Mouse (Mus musculus): ENCODE measurements around the gene Adad2.

The Adad2 gene

DNA sequence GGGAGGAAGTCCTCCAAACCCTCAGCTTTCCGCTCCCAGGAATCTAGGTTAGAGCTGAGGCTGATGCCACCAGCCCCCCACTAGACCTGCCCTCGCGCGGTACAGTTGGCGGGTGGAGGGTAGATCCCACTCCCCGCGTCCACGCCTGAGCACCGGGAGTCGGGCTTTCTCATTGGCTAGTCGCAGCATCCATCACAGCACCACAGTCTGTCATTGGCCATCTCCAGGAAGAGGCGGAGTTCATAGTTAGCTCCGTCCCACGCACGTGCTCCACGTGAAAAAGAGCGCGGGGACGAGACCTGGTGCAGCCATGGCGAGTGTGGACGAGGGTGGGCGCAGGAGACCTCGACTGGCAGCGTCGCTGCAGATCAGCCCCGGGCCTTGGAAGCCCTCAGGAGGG, at the start of gene Adad2:
Gene Adad2 (plus strand): TSS at position 277 of the 400 bp plus-strand sequence.
- DNase-seq = no peak

DNA sequence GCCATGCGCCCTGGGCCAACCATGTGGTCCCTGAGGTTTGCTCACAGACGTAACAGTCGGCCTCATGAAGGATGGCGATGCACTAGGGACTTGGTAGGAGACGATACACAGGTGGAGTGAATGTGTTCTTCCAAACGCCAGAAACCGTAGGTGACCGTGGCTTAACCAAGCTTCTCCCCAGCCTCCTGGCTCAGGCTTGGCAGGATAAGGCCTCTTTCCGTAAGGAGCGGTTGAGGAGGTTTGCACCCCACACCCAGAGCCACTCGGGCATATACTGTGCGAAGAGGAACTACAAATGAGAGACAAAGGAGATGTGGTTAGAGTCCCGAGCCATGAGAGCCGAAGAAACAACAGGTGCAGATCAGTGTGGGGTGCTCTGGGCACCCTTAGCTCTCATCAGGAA, 48.7 kb upstream of the Adad2 start:
- DNase-seq = no peak

DNA sequence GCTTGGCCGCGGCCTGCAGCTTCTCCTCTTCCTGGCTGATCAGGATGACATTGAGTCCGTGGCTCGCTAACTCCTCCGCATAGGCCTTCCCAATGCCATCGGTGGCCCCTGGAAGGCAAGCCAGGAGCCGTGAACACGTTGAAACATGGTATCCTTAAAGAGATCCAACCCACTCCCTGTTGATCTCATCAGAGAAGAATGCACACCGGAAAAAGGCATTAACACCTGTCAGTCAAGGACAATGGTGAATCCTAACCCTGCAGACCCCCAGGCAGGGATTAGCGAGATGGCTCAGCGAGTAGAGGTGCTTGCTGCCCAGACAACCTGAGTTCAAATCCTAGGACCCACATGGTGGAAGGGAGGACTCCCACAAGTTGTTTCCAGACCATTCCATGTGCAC, 46.2 kb upstream of the Adad2 start:
- DNase-seq = no peak

DNA sequence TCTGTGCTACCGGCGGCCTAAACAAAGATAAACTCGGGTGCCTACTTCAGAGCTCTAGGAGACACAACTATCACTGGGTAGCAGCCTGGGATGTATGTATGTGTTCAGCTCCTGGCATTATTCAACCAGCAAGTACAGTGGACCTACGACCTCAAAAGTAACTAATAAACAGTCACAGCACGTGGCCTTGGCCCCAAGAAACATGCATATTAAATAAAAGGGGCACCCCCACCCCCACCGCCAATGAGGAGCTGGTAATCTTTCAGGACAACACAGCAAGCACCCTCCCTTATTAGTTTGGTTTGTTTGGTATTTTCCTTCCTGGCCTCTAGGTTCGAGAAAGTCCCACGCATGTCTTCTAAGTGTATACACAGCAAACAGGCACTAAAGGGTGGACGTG, 44.3 kb upstream of the Adad2 start:
- DNase-seq = peak in 1 of 2 experiments; percentile 40

DNA sequence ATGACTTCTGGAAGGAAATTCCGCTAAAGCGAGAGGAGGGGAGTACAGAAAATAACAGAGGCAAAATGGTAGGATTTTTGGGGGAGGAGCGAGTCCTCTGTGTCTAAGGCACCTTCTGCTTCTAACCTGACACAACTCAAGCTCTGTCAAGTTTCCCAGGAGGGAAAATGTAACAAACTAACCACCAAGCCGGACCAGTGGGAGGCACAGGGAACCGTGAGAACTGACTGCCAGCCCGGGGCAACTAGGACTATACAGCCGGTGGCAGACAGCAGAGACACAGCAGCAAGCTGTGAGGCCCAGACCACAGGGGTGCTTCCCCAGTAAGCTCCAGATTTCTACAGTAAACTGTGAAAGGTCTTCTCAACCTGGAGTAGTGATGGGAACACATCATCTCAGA, 43.6 kb upstream of the Adad2 start:
- DNase-seq = no peak

DNA sequence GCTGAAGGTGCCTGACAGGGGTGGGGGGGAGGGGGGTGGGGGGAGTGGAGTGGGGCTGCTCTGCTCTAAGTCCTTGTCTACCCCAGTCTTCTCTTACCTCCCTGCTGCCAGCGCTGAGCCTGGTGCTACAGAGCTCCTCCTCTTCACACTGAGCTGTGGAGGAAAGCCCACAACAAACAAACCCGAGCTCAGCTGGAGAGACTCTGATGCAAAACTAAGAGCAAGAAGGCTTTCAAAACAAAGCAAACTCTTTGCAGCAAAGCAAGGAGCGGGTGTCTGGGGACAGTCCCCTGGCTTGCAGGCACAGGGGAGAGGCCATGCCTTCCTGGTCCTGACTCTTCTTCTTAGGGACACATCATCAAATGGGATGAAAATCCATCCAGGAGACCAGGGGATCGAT, 42.7 kb upstream of the Adad2 start:
- DNase-seq = no peak

DNA sequence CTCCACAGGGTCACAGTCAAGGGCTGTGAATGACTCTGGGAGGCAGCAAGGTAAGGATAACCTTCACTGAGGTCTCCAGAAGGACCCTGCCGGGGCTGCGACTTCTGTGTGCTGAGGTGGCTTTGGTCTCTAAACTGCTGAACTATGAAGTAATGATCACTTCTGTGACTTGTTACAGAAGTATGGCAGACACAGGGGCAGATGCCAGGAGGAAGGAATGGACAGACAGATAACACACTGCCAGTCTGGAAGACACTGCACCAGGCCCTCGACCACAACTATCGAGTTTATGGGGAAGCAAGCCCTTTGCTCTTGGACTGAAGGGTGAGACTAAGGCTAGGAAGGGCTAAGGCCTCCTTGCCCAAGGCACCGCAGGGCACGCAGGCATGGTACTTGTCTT, 41.4 kb upstream of the Adad2 start:
- no peak for DNase-seq

DNA sequence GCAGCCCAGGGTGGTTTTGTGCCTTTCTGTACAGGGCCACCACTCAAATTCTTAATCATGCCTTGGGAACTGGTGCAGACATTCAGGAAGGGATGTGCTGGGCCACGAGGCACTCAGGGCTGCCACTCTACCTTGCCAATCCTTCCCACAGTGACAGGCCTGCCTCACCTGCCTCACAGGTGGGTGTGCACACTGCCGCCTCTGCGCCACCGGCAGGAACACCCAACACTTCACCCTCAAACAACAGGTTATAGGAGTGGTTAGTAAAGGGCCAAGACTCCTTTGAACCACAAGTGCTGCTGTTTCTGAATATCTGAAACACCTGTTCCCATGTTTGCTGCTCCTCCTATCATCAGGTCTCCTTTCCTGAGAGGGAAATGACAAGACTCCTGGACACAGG, 40.1 kb upstream of the Adad2 start:
- DNase-seq = no peak

DNA sequence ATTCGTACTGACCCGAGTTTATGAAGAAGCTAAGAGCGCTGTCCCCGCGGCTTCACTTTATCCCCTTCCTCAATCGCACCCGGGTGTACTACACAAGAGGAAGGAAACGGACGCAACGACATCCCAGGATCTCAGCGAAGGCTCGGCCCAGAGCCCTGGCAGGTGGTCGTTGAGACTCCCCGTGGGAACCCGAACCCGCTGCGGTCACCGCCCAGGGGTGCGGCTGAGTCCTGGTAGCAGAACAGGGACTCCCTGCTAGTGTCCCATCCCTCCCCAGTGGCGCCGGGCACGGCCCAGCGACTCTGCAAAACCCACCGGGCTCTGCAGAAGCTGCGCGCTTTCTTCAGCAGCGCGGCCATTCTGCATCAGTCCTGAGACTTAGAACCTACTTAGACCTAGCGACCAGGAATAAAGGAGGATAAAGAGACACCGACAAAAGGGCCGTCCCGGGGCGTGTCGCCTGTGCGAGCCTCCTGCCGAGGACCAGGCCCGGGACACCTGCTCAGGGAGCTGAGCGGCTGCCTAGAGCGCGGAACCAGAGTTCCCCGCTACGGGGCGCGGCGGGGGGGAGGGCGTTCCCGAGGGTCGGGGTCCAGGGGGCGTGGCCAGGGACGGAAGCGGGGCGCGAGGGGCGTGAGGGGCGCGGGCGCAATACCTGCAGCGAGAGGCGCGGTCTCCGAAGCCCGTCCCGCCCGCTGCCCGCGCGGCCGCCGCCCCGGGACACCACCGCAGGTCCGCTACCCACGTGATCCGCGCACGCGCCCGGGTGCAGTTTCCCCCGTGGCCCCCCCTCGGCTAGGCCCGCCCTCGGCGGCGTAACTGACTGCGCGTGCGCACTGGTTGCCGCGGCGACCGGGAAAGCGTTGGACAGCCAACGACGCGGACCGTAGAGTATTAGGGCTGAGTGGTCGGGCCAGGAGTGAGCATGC, 37.8 kb upstream of the Adad2 start, which contains the start of the genes Hsdl1 and Dnaaf1:
Gene Hsdl1 (minus strand): TSS at position 747 of the 929 bp plus-strand sequence.
Gene Dnaaf1 (plus strand): TSS at position 799 of the 929 bp plus-strand sequence.
- DNase-seq = peak; percentile 97 to 98

DNA sequence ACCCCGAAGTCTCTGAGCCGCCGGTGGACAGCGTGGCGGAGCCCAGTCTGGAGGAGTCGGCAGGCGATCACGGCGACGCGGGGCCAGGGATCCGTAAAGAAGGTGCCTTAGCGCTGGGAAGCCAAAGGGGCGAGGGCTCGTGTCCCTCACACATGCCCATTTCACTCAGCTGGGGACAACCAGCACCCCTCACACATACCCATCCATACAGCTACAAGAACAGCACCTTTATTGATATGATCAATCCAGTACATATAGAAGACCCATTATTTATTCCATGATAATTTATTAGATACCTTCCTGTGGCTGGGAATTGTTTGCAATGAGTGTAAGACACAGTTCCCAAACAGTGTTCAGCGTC, 37.2 kb upstream of the Adad2 start:
- no peak for DNase-seq

DNA sequence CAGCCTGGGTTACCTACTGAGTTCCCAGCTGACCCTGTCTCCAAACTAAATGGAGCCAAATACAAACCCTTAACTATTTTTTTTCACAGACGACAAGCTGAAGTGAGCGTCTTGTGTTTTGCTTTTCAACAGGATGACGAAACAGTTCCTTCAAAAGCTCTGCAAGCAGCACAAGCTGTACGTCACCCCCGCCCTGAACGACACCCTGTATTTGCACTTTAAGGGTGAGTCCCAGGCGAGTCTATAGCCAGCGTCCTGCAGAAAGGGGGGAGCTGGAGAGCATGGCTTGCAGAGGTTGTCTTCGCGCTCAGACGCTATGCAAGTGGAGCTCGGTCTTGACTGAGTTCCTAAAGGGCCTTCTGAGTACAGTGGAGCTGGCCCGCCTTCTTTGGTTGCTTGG, 33.5 kb upstream of the Adad2 start:
- DNase-seq = no peak

DNA sequence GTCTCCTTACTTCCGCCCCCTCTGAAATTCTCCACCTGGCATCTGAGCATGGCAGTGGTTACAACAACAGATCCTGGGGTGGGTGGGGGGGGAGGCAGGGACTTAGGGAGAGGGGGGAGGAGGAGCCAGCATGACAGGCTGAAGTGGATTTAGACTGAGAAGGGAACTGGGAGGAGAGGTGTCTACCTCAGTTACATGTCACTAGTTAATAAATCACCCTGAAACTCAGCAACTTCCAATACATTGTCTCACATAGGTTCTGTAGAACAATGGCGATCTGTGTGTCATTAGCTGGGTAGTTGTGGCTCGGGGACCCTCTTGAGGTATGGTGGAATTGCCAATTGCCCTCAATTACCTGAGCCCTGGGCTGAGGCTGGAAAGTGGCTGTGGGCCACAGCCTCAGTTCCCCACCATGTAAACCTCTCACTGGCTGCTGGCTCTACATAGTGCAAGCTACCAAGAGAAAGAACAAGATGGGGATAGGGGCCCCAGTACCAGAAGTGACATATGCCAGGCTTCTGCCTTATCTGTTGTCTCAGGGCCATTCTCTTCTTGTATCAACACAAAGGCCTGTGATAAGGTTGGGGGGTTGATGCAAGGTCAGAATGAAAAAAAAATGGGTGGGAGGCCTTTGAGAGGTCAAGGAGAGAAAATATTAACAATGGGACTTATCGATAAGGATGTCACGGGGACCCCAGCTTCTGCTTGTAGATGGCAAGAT, 31.9 kb upstream of the Adad2 start:
- no peak for DNase-seq

DNA sequence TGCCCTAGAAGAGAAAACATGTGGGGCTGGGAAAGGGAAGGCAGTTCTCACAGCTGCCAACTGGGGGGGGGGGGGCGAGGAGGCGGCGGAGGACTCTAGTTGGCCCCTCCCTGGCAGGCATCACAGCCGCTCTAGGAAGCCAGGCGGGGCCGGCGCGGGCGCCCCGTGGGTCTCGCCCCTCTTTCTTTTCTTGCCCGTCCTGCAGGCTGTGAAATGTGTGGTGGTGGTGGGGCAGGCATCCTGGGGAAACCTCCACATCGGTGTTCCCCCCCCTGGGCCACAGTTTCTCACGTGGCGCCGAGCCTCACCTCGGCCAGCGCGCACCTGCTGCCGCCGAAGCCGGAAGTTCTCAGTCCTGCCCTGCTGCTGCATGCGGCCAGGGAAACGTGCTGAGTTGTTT, 26.6 kb upstream of the Adad2 start:
- peak in 1 of 2 experiments; percentile 40 for DNase-seq

DNA sequence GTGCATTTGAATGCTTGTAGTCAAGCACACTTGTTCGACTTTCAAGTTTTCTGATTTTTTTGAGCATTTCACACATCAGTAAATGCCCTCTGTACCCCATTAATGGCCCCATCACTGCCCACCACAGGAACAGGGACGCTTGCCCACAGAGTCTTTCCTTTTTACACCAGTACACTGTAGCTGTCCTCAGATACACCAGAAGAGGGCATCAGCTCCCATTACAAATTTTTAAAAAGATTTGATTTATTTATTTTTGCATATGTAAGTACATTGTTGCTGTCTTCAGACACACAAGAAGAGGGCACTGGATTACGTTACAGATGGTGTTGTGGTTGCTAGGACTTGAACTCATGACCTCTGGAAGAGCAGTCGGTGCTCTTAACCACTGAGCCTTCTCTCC, 24.2 kb upstream of the Adad2 start:
- no peak for DNase-seq

DNA sequence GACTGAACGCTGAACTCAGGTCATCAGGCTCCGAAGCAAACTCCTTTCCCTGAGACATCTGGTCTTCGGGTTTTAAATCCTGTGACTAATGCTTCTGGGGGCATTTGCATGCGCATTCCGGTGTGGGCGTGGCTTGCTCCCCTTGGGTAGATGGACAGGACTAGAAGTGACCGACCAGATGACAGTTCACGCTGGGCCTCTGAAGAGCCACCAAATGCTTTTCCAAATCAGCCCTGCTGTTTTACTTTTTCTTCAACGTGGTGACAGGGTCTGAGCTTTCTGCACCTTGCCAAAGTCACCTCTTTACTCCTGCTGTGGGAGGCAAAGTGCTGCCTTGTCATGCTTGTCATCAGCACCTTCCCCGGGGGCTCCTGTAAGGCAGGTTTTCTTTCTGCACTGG, 23.7 kb upstream of the Adad2 start:
- DNase-seq = no peak

DNA sequence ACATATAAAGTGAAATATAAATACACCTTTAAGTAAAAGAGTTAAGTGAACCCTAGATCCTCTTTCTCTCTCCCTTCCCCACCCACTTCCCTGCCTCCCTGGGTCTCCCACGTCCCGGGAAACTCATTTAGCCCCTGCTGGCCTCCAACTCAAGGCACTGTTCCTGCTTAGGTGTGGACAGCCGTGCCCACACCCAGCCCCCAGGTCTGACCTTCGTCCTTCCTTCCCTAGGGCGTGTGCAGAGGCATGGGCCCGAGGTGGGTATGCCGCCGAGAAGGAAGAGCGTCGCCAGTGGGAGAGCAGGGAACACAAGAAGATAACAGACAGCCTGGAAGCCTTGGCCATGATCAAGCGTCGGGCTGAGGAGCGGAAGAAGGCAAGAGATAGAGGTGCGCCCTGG, 22.2 kb upstream of the Adad2 start:
- no peak for DNase-seq

DNA sequence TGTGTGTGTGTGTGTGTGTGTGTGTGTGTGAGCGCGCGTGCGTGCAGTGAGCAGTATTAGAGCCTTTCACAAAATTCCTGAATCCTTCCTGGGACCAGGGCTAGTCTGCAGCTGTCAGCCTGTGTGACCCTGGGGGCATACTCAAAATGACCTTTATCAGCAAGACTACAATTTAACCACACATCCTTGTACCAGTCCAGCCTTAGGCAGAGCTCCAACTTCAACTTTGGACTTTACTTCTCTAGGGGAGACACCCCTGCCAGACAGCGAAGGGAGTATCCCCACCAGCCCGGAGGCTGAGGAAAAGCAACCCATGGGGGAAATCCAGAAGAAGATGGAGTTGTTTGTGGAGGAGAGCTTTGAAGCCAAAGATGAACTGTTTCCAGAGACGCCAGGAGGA, 21.1 kb upstream of the Adad2 start:
- peak; percentile 52 to 58 for DNase-seq

DNA sequence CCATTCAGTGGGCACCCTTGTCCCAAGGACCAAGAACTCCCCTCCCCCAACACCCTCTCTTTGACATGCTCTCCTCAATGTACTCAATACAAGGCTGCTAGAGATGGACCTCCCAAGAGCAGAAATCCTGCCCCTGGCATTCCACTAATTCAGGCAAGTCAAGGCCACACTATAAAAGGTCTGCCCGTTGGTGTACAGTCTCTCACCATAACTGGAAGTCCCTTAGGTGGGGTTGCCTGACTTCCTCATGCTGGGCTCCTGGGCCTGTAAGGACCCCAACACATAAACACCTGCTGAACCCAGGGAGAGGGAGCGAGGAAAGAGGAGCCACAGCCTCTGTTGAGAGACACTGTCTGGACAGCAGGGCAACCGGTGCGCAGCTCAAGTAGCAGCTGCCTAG, 8.8 kb upstream of the Adad2 start:
- no peak for DNase-seq

DNA sequence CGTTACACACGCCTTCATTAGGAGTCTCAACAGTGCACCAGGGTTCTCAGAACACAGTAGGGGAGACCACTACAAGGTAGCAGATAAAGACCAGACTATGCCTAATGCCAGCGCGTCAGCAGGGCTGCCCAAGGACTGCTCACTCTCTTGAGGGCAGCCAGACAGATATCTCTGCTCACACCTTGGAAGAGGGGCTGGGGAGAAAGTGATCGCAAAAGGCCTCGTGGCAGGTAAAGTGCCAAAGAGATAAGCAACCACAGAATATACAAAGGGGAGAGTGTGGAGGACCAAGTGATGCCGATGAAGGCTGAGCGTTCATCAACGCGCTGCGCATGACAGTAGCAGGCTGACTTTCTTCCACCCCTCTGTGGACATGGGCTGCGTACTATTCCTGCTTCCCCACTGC, 8.1 kb upstream of the Adad2 start:
- no peak for DNase-seq

DNA sequence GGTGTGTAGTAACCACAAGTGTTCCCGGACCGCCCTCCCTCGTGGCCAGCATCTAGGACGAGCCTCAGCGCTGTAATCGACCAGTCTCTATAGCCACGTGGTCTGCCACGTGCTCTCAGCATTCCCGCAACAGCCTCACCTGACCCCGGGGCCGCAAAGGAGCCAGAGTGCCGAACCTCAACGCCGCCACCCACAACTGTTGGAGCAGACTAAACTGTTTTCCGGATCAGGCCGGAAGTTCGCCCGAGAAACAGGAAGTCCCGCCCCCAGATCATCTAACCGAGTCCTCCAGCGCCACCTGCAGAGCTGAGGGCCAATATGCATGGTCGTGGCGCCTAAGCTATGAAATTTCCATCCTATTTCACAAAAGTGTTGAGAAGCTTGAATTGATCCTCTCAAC, 7.6 kb upstream of the Adad2 start, which contains the start of gene Taf1c:
Gene Taf1c (minus strand): TSS at position 227 of the 400 bp plus-strand sequence.
- peak; percentile 96 to 98 for DNase-seq

DNA sequence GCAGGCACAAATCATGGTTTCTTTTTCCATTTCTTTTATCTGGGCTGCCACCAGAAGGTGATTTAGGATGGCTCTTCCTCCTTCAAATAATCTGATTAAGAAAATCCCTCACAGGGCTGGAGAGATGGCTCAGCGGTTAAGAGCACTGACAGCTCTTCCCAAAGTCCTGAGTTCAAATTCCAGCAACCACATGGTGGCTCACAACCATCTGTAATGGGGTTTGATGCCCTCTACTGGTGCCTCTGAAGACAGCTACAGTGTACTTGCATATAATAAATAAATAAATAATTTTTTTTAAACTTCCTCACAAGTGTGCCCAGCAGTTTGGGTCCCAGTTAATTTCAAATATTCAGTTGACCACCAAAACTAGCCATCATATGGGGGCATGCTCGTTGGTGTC, 6.3 kb upstream of the Adad2 start:
- no peak for DNase-seq

DNA sequence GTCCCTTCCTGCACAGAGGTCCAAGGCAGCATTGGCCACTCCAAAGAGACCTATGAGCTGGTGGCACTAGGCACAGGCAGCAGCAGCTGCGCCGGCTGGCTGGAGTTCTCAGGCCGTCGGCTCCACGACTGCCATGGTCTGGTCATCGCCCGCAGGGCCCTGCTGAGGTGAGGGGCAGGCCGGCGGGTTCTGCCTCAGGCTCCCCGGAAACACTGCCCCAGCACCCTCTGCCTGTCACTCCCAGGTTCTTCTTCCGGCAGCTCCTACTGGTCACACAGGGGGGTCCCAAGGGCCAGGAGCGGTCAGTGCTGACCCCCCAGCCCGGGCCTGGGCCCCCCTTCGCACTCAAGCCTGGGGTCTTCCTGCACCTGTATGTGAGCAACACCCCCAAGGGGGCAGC, 2.5 kb downstream of the Adad2 start:
- DNase-seq = no peak

DNA sequence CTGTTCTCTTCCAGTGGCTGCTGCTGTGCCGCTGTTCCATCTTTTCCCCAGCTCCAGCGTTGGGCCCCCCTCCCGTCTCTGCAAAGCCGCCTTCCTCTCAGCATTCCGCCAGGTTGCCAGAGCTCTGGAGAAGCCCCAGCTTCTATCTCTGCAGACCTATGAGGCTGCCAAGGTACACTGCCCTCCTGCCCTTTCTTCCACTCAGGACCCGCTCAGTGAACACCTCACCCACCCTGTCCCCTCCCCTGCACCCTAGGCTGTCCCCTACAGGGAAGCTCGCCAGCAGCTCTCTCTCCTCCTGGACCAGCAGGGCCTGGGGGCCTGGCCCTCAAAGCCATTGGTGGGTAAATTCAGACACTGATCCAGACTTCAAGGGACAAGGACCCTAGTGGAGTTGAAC, 3.8 kb downstream of the Adad2 start:
- DNase-seq = no peak

DNA sequence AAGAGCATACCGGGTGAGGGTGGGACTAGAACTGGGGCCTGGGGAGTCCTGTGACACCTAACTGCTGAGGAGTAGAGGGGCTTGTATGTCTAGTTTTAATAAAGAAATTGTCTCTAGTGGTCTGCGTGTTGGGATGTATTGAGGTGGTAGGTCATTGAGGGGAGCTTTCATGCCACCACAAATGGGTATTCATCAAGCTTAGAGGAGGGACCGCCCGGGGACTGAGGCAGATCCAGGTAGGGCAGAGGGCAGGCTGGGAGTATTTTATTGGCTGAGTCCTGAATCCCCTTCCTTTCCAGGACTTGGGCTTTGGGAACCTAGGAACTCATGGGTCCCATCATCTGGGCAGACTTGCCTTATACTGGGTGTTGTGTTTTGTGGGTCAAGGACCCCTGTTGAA, 4.3 kb downstream of the Adad2 start:
- no peak for DNase-seq
